Mouse (Mus musculus) frontal cortex, postnatal 36 days (tissue): ENCODE results near the gene Dbr1.

Experiments used
- DNase-seq, 2 experiments: peaks; one replicate each; pipeline ENCODE4 v3.0.0; 2022; ENCODE audit warnings: low spot score in 2 of 2

The Dbr1 gene

GRCm38 (mm10) chr9:99619688-99620087, 44.1 kb downstream of the Dbr1 start:
- DNase-seq, result peak; percentile 17 to 20

- DNase-seq, result no peak
These were observed 44.6 kb downstream of the Dbr1 start for GRCm38 (mm10) chr9:99620196-99620595.

GRCm38 (mm10) chr9:99622034-99622433, 46.4 kb downstream of the Dbr1 start:
- DNase-seq, result no peak

DNA sequence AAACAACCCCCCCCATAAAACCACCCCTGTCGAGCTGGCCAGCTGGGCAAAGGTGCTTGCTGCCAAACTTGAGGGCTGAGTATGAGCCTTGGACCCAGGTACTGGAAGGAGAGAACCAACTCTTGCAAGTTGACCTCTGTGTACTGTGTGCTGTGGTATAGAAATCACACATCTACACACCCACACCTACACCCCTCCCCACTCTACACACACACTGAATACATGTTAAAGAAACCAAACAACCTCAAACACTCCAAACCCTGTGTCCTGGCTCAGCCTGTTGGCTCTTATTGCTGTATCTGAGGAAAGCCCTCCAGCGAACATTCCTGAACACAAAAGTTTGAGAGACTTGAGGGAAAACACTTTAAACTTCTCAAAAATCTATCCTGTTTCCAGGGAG, 47.4 kb downstream of the Dbr1 start:
- no peak for DNase-seq

GRCm38 (mm10) chr9:99624117-99624516, 48.5 kb downstream of the Dbr1 start:
- no peak for DNase-seq

DNA sequence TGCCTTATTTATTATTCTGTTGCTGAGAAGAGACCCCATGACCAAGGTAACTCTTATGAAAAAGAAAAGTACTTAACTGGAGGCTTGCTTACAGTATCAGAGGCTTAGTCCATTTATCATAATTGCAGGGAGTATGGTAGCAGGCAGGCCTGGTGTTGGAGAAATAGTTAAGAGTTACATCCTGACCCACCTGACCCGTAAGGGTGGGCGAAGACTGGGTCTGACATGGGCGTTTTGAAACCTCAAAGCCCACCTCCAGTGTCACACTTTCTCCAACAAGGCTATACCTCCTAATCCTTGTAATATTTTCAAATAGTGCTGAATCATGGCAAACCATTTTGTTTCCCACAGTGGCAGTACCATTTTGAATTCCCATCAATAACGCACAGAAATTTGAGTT, 53.0 kb downstream of the Dbr1 start:
- no peak for DNase-seq

GRCm38 (mm10) chr9:99629281-99630011, 53.8 kb downstream of the Dbr1 start, which contains the start of gene Dzip1l:
Gene Dzip1l, plus strand, starts transcription at chr9:99629496.
- DNase-seq, result peak; percentile 77 to 78

DNA sequence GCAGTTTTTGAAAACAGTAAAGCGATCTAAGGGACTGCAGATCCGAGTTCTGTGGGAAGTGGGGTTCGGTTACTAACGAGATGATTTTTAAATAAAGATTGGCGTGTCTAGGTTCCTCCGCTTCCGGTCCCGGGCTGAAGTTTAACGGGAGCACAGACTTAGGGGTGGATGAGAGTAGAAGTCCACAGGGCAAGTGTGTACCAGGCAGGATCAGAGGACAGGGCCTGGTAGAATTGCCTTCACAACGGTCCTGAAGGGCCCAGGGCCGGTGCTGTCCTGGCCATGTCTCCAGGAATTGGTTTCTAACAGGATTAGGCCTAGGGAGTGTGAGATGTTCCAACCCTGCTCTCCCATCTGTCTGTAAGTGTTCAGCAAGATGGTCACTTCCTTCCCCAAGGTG, 54.5 kb downstream of the Dbr1 start:
- DNase-seq, result peak in 1 of 2 experiments; percentile 47

DNA sequence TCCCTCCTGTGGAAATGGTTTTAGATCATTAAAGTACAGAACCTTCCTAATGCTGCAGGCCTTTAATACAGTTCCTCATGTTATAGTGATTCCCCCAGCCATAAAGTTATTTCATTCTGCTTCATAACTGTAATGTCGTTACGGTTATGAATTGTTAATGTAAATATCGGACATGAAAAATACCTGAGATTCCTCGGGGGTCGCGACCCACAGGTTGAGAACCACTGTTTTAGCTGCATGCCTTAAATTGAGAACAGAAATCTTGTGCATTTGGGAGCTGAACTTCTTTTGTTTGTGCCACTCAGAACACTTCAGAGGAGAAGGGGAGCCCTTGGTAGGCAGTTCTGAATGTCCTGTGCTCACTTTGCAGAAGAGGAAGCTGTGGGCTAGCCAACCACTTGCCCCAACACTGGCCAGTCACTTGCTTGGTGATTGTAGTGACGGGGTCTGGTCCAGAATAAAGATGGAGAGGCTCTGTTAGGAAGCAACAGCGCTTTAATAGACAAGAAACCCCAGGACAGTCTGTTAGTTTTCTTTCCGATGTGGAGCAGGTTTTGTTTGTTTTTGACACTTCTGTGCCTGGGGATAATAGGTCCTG, 55.0 kb downstream of the Dbr1 start:
- DNase-seq, result peak; percentile 18 to 39

DNA sequence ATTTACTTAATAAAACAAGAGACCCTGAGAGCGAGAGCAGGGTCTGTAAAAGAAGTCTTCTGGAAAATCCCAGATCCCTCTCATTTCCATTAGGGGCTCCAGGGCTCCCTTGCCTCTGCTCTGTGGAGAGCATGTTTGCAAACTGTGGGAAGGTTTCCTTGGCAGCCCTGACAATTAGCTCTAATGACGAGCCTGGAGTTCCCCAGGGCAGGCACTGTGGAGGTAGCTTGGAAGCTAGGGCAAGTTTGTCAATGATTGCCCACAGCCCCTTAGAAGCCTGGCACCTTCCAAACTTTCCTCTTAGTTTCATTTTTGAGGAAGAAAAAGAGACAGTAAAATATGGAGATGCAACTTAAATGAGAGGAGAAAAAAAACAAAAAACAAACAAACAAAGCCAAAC, 56.2 kb downstream of the Dbr1 start:
- peak; percentile 15 to 31 for DNase-seq

GRCm38 (mm10) chr9:99632264-99632663, 56.7 kb downstream of the Dbr1 start:
- peak; percentile 6 to 20 for DNase-seq
